Mouse (Mus musculus) testis, adult 2 months (tissue): ENCODE data around the gene Klk5.

ENCODE experiments used
- CTCF ChIP-seq: fragments of 200-500 bp; IDR thresholded peaks from 2 replicates; pipeline ENCODE4 v1.5.1; 2012; ENCODE audit warnings: low read depth, mild to moderate bottlenecking, inconsistent platforms, low read length, moderate library complexity; ENCODE audit not compliant: control insufficient read depth, insufficient read depth, insufficient replicate concordance
- POLR2A ChIP-seq: fragments of 200-500 bp; IDR thresholded peaks from 2 replicates; pipeline ENCODE4 v1.6.1; 2012; ENCODE audit warnings: low read depth, mild to moderate bottlenecking, inconsistent platforms, low read length, moderate library complexity; ENCODE audit not compliant: control insufficient read depth

DNA sequence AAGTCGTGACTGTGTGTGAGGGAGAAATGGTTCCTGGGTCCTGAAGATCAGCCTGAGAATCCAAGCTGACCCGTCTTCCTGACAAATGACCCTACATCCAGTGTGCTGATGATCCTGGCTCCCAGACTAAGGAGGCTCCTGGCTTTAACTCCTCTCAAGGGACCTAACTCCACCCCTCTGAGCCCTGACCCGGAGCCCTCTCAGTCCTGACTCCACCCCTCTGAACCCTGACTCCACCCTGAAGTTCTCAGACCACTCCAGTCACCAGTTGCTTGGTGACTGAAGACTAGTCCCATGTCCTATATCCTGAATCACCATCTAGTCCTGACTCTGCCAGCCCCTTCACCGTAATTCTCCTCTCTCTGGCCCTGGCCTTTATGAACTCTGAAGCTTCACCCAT, 40.6 kb downstream of the Klk5 start:
- TF ChIP-seq POLR2A (no peak), CTCF (no peak)
